Mouse (Mus musculus) hindbrain, embryonic 11.5 days (tissue): ENCODE results near the gene Ckm. TPM values are rescaled to one million over a fixed set of nuclear protein-coding genes. Genes with fewer than 3 reads are reported as not detected.

Experiments
- ATAC-seq: fragments of 200-750 bp; cut with Nextera tagmentation; 2 replicates; pipeline ENCODE4 v1.8.0; 2017; ENCODE audit warnings: mild to moderate bottlenecking, moderate TSS enrichment, moderate library complexity; ENCODE audit not compliant: low FRiP score
- DNase-seq: peaks from one replicate; pipeline ENCODE4 v3.0.0-alpha.2; 2015; ENCODE audit warnings: low spot score
- H3K27ac ChIP-seq: fragments of 300-500 bp; sonication (generic); 2 replicates; pipeline ENCODE4 v1.5.1; 2014; ENCODE audit warnings: mild to moderate bottlenecking, low read depth, low read length
- H3K27me3 ChIP-seq: fragments of 300-500 bp; sonication (generic); 2 replicates; pipeline ENCODE4 v1.6.1; 2014; ENCODE audit warnings: mild to moderate bottlenecking, low read length, moderate library complexity, mixed read lengths; ENCODE audit not compliant: control insufficient read depth, insufficient read depth
- H3K36me3 ChIP-seq: fragments of 300-500 bp; sonication (generic); 2 replicates; pipeline ENCODE4 v1.6.1; 2014; ENCODE audit warnings: mild to moderate bottlenecking, low read length, moderate library complexity, mixed read lengths; ENCODE audit not compliant: control insufficient read depth, insufficient read depth
- H3K4me1 ChIP-seq: fragments of 300-500 bp; sonication (generic); replicated peaks from 2 replicates; pipeline ENCODE4 v1.6.1; 2014; ENCODE audit warnings: low read length, mixed read lengths; ENCODE audit not compliant: control insufficient read depth, insufficient read depth
- H3K4me2 ChIP-seq: fragments of 300-500 bp; sonication (generic); replicated peaks from 2 replicates; pipeline ENCODE4 v1.6.1; 2014; ENCODE audit warnings: mild to moderate bottlenecking, low read depth, low read length
- H3K4me3 ChIP-seq: fragments of 300-500 bp; sonication (generic); 2 replicates; pipeline ENCODE4 v1.5.1; 2014; ENCODE audit warnings: low read depth, low read length
- H3K9ac ChIP-seq: fragments of 300-500 bp; sonication (generic); 2 replicates; pipeline ENCODE4 v1.6.1; 2014; ENCODE audit warnings: low read depth, low read length
- H3K9me3 ChIP-seq: fragments of 300-500 bp; sonication (generic); 2 replicates; pipeline ENCODE4 v1.6.1; 2016; ENCODE audit warnings: low read length; ENCODE audit not compliant: control insufficient read depth
- WGBS: fragments of 180-500 bp; shearing (Covaris S2); extraction: QIAGEN DNeasy Blood & Tissue Kit; methylation state at CpG from one replicate; pipeline ENCODE4 v1.1.7; 2014; 5-methylcytosine and 5-hydroxymethylcytosine counted together
- polyA plus RNA-seq: library from polyadenylated mRNA; unstranded; fragments of >200 nt; fragmentation: Nextera tagmentation; extraction: Ambion mirVana; gene quantifications from 2 replicates; pipeline ENCODE4 v1.2.1, GENCODE M21; 2014

Ckm gene
- polyA plus RNA-seq, 1 experiment from 2014 or later, result not detected

DNA sequence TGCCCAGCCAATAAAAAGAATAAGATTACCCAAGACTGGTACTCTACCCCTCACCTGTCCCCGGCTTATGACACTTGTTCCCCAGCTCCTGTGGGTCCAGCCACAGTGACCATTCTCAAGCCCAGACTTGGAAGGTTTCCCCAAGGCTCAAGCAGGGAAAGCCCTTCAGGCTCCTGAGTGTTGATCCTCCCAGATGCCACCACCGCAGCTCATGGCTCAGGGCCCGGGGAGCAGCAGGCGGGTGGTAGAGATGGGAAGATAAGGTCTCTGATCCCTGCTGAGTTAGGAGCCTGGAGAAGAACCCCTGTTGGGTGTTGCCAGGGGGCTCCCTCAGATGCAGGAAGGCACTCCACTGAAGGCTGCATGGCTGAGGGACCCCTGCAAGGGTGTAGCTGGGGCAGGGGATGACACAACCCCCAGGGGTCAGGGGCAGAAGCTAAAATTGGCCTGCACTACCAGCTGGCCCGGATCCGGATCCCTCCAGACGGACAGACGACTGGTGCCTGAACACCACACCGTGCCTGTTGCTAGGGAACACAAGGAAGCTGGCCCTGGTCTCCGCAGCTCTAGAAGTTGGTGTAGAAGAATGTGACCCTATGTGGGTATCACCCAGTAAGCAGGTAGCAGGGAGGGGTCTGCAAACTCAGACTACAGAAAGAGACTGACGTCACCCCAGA lies 51.4 kb downstream of the Ckm start:
- WGBS, result 70% methylated on average over 11 of the region's 11 CpGs
- no peak for DNase-seq
- Histone ChIP-seq H3K36me3 (peaks cover 7% of the 10 kb centered on the region), H3K27me3 (no peaks in the 10 kb centered on the region), H3K9ac (no peak overlapping the region), H3K4me1 (peaks cover 8% of the 10 kb centered on the region; the same call in 1 of the 2 replicates), H3K9me3 (no peaks in the 10 kb centered on the region), H3K4me2 (no peak overlapping the region), H3K4me3 (no peak overlapping the region), H3K27ac (no peak overlapping the region)
- no peak for ATAC-seq

DNA sequence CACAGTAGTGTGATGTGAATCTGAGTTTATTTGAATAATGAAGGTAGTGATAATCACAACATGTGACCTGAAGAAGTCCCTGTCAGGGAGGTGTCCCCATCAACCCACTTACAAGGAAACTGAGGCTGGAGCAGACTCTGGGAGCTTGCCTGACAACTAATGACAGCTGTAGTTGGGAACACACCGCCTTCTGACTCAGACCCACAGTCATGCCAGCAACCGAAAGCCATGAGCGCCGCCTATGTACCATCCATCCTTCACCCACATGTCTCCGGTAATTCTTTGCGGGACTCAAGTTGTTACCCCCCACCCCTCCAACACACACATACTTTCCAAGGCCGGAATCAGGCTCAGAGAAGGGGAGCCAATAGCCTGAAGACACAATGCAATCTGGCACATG lies 52.1 kb downstream of the Ckm start:
- Histone ChIP-seq H3K36me3 (peaks cover 2% of the 10 kb centered on the region; the same call in 1 of the 2 replicates), H3K27ac (no peak overlapping the region), H3K9ac (no peak overlapping the region), H3K27me3 (no peaks in the 10 kb centered on the region), H3K9me3 (no peaks in the 10 kb centered on the region), H3K4me2 (peak overlapping the region; percentile 97; the same call in 1 of the 2 replicates), H3K4me1 (peaks cover 8% of the 10 kb centered on the region; the same call in 1 of the 2 replicates), H3K4me3 (peak overlapping the region; percentile 99)
- ATAC-seq (no peak), DNase-seq (no peak)
- WGBS, result 97% methylated on average over 7 of the region's 7 CpGs

DNA sequence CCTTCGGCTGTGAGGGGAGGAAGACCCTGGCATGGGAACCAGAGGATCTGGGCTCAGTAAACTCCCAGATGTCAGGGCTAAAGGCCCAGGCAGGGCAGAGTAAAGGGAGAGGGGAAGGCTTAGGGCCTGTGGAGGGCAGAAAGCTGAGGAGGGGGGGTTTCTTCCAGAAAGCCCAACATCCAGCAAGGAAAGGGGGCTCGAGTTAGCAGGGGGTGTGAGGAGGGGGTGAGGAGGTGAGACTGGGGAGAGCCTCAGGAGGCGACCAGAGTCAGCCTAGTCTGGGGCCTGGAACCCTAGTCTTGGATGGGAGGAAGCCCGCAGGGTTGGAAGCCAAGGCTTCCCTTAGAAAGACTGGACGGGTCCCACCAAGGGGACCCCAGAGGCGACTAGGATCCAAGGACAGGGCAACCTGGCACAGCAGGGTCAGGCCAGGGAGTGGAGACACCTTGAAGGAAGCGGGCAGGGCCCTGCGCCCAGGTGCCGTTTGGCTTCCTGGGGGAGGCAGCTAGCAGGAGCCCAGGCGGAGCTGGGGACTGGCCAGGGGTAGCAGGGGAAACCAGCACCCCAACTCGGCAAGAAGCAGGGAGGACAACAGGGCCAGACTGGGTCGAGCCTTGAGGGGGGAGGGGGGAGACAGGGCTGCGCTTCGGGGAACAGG lies 53.0 kb downstream of the Ckm start:
- peak overlapping the region; percentile 97 for H3K4me2 ChIP-seq
- peak overlapping the region; percentile 99 for H3K4me3 ChIP-seq
- WGBS, result 9% methylated on average over 14 of the region's 14 CpGs
- H3K4me1 ChIP-seq, result peaks cover 8% of the 10 kb centered on the region; the same call in 1 of the 2 replicates
- H3K27ac ChIP-seq, result peak overlapping the region; percentile 79
- DNase-seq (peak; percentile 33), ATAC-seq (peak; percentile 33)
- no peaks in the 10 kb centered on the region for H3K9me3 ChIP-seq
- H3K27me3 ChIP-seq, result no peaks in the 10 kb centered on the region
- H3K9ac ChIP-seq, result peak overlapping the region; percentile 90
- no peaks in the 10 kb centered on the region; the same call in 1 of the 2 replicates for H3K36me3 ChIP-seq

DNA sequence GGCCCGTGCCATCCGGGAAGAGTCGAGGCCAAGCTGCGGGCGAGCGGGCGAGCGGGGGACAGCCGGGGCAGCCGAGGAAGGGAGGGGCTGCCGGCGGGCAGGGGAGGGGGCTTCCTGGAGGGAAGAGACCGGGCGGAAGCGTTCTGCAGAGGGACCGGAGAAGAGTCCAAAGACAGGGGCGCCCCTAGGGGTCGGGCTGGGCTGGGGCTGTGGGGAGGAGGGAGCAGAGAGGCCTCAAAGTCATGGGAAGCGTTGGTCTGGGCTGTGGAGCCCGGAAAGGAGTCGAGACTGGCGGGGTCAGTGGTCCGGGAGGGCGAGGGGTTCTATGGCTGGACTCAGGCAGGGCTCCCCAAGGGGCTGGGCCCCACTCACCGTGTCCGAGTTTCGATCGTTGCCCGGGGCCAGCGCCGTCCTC lies 53.5 kb downstream of the Ckm start:
- 0% methylated on average over 14 of the region's 31 CpGs for WGBS
- H3K27ac ChIP-seq, result peak overlapping the region; percentile 79
- peak overlapping the region; percentile 90 for H3K9ac ChIP-seq
- peaks cover 8% of the 10 kb centered on the region; the same call in 1 of the 2 replicates for H3K4me1 ChIP-seq
- peak; percentile 84 for DNase-seq
- ATAC-seq, result peak; percentile 80
- H3K4me2 ChIP-seq, result peak overlapping the region; percentile 97
- H3K4me3 ChIP-seq, result peak overlapping the region; percentile 99
- no peaks in the 10 kb centered on the region; the same call in 1 of the 2 replicates for H3K36me3 ChIP-seq
- H3K27me3 ChIP-seq, result no peaks in the 10 kb centered on the region
- no peaks in the 10 kb centered on the region for H3K9me3 ChIP-seq

DNA sequence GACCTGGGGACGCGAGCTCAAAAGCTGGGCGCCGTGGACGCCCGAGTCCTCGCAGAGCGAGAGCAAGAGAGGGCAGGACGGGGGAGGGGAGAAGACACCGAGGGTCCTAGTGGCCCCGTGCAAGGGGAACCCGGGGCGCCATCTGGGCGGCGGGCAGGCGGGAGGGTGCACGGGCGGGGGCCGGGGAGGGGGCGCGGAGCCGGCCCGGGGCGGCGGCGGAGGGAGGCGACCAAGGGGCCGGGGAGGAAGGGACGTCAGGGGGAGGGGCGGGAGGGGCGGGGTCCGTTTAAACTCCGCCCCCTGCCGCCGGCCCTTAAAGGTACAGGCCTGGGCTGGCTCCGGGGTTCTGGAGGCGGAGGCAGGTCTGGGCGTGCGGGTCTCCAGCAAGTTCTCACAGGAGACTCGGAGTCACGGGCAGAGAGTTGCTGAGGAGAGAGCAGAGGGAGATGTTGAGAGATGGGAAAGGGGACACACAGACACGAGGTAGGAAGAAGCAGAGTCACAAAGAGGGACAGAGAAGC lies 54.1 kb downstream of the Ckm start, which contains the start of gene Mark4:
Gene Mark4, minus strand, starts transcription at position 231 of the 521 bp plus-strand sequence.
- Histone ChIP-seq H3K4me1 (peaks cover 8% of the 10 kb centered on the region; the same call in 1 of the 2 replicates), H3K27ac (peak within 1 kb of the TSS; percentile 79), H3K9me3 (no peaks in the 10 kb centered on the region), H3K27me3 (no peaks in the 10 kb centered on the region), H3K4me3 (peak within 1 kb of the TSS; percentile 99), H3K4me2 (peak within 1 kb of the TSS; percentile 97), H3K9ac (peak within 1 kb of the TSS; percentile 90), H3K36me3 (no peaks in the 10 kb centered on the region; the same call in 1 of the 2 replicates)
- WGBS, result 0% methylated on average over 27 of the region's 42 CpGs
- ATAC-seq (peak; percentile 85), DNase-seq (peak; percentile 93)

DNA sequence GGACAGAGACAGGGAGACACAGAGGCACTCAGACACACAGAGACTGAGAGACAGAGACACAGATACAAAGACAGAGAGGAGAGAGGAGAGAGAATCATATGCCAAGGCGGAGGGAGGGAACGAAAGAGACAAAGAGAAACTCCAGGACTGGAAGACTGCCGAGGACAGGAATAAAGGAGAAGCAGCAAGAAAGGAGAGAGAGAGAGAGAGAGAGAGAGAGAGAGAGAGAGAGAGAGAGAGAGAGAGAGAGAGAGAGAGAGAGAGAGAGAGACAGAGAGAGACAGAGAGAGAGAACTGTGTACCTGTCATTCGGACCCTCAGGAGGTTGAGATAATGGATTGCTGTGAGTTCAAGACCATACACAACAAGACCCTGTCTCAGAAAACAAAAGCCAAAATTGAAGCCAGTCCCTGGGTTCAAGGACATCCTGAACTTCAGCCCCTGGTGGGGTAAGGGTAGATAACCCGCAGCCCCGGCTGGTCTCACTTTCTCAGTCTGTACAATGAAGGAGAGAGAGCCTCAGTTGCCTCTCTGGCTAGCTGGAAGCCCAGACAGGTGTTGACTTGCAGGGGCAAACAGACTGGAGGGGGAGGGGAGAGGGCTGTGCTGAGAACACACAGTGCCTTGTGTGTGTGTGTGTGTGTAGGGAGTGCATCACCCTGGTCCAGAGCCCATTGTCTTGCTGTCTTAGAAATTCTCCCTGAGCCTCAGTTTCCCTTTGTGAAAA lies 54.7 kb downstream of the Ckm start:
- no peak for ATAC-seq
- Histone ChIP-seq H3K27me3 (peaks cover 1% of the 10 kb centered on the region; the same call in 1 of the 2 replicates), H3K27ac (peak overlapping the region; percentile 79), H3K9me3 (no peaks in the 10 kb centered on the region), H3K4me1 (peaks cover 8% of the 10 kb centered on the region; the same call in 1 of the 2 replicates), H3K4me3 (peak overlapping the region; percentile 99), H3K9ac (peak overlapping the region; percentile 90), H3K4me2 (peak overlapping the region; percentile 97), H3K36me3 (no peaks in the 10 kb centered on the region; the same call in 1 of the 2 replicates)
- DNase-seq, result no peak
- WGBS, result 22% methylated on average over 6 of the region's 6 CpGs

DNA sequence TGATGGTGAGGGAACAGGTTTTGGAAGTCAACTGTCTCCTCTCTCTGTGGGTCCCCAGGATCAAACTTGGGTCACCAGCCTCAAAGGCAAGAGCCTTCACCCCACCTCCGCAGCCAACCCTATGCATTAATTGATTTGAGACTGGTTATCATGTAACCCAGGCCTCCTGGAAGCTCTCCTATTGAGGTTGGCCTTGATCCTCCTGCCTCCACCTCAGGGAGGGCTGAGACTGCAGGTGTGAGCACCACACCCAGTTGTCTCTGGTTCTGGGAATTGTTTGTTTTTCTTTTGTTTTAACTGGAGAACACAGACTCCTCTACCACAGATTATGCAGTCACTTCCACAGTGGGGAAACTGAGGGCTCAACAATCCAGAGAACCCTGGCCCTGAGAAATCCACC lies 55.9 kb downstream of the Ckm start:
- Histone ChIP-seq H3K4me2 (no peak overlapping the region), H3K36me3 (no peaks in the 10 kb centered on the region; the same call in 1 of the 2 replicates), H3K9ac (no peak overlapping the region), H3K4me1 (peaks cover 8% of the 10 kb centered on the region; the same call in 1 of the 2 replicates), H3K4me3 (no peak overlapping the region), H3K27ac (no peak overlapping the region), H3K27me3 (peaks cover 9% of the 10 kb centered on the region; the same call in 1 of the 2 replicates), H3K9me3 (no peaks in the 10 kb centered on the region)
- ATAC-seq, result no peak
- DNase-seq, result no peak
- WGBS, result 67% methylated on average over 1 of the region's 1 CpGs

DNA sequence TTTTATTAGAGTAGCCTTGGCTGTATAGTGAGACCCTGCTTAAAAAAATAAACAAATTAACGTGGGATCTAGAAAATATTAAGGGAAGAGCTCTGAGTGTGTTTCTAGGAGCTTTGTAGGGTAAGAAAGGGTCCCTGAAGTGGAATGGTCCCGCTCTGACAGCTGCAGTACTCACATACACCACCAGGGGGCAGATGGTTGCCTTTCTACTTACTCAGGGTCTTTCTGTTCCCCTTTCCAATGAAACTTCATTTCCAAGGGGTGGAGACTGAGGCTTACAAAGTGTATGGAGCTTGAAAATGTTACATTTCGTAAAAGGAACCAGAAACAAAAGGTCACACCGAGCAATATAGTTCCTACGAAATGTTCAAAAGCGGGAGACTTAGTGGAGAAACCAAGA lies 56.9 kb downstream of the Ckm start:
- Histone ChIP-seq H3K27me3 (peaks cover 9% of the 10 kb centered on the region; the same call in 1 of the 2 replicates), H3K9ac (no peak overlapping the region), H3K36me3 (no peaks in the 10 kb centered on the region), H3K4me3 (no peak overlapping the region), H3K27ac (no peak overlapping the region), H3K4me2 (no peak overlapping the region), H3K9me3 (no peaks in the 10 kb centered on the region), H3K4me1 (peaks cover 8% of the 10 kb centered on the region; the same call in 1 of the 2 replicates)
- ATAC-seq (no peak), DNase-seq (peak; percentile 93)
- 12% methylated on average over 6 of the region's 6 CpGs for WGBS
